Mouse (Mus musculus) lung, adult 2 months (tissue): Measurements from ENCODE around the gene 4930404H24Rik.

ENCODE experiments used
- CTCF ChIP-seq: fragments of 200-500 bp; IDR thresholded peaks from 2 replicates; pipeline ENCODE4 v1.5.1; 2011; ENCODE audit warnings: mild to moderate bottlenecking, low read length, control low read depth; ENCODE audit not compliant: insufficient read depth
- POLR2A ChIP-seq: fragments of 200-500 bp; IDR thresholded peaks from 2 replicates; pipeline ENCODE4 v1.6.1; 2011; ENCODE audit warnings: low read depth, mild to moderate bottlenecking, control low read depth, low read length, borderline replicate concordance; ENCODE audit errors: extremely low read depth

GRCm38 (mm10) chr2:153508405-153508804, 15.8 kb downstream of the 4930404H24Rik start:
- TF ChIP-seq CTCF: no peak
- TF ChIP-seq POLR2A: no peak
